Mouse (Mus musculus) MN1 (cell line): Measurements from ENCODE around the gene Abhd5.

Experiments
- DNase-seq: peaks from one replicate; pipeline ENCODE4 v3.0.0-alpha.2; 2016; ENCODE audit warnings: low spot score

The Abhd5 gene

GRCm38 (mm10) chr9:122347882-122348281 is 3.5 kb upstream of the Abhd5 start:
- DNase-seq, result no peak

- DNase-seq, result no peak
These were observed 2.1 kb upstream of the Abhd5 start for GRCm38 (mm10) chr9:122349286-122349685.

- DNase-seq, result no peak
These were observed 845 bp upstream of the Abhd5 start for GRCm38 (mm10) chr9:122350396-122351130.

- no peak for DNase-seq
These were observed 601 bp downstream of the Abhd5 start for GRCm38 (mm10) chr9:122352025-122352392.

- DNase-seq, result no peak
These were observed 1.5 kb downstream of the Abhd5 start for GRCm38 (mm10) chr9:122352911-122353310.

- no peak for DNase-seq
These were observed 2.8 kb downstream of the Abhd5 start for GRCm38 (mm10) chr9:122354240-122354639.

GRCm38 (mm10) chr9:122357073-122357472 is 5.7 kb downstream of the Abhd5 start:
- no peak for DNase-seq

- DNase-seq, result no peak
These were observed 6.2 kb downstream of the Abhd5 start for GRCm38 (mm10) chr9:122357626-122358025.

GRCm38 (mm10) chr9:122364171-122364570 is 12.8 kb downstream of the Abhd5 start:
- DNase-seq, result no peak

- DNase-seq, result no peak
These were observed 18.9 kb downstream of the Abhd5 start for GRCm38 (mm10) chr9:122370292-122370794.

GRCm38 (mm10) chr9:122372506-122372905 is 21.1 kb downstream of the Abhd5 start:
- no peak for DNase-seq

- DNase-seq, result no peak
These were observed 21.6 kb downstream of the Abhd5 start for GRCm38 (mm10) chr9:122372991-122373390.

GRCm38 (mm10) chr9:122378986-122379385 is 27.6 kb downstream of the Abhd5 start:
- peak; percentile 13 for DNase-seq

- DNase-seq, result no peak
These were observed 29.6 kb downstream of the Abhd5 start for GRCm38 (mm10) chr9:122380959-122381358.

GRCm38 (mm10) chr9:122382006-122382405 is 30.6 kb downstream of the Abhd5 start:
- no peak for DNase-seq

- DNase-seq, result no peak
These were observed 34.6 kb downstream of the Abhd5 start for GRCm38 (mm10) chr9:122386015-122386414.

- DNase-seq, result no peak
These were observed 38.0 kb downstream of the Abhd5 start for GRCm38 (mm10) chr9:122389287-122389920.

GRCm38 (mm10) chr9:122395816-122396215 is 44.4 kb downstream of the Abhd5 start:
- no peak for DNase-seq

GRCm38 (mm10) chr9:122397156-122397555 is 45.7 kb downstream of the Abhd5 start:
- no peak for DNase-seq

GRCm38 (mm10) chr9:122398746-122399145 is 47.3 kb downstream of the Abhd5 start:
- DNase-seq, result no peak

- no peak for DNase-seq
These were observed 49.8 kb downstream of the Abhd5 start for GRCm38 (mm10) chr9:122401239-122401638.

GRCm38 (mm10) chr9:122410437-122411175 is 59.2 kb downstream of the Abhd5 start:
- DNase-seq, result no peak

GRCm38 (mm10) chr9:122414648-122415047 is 63.2 kb downstream of the Abhd5 start:
- no peak for DNase-seq
